Mouse (Mus musculus) c-Kit-positive CD71-negative TER-119-negative erythroid progenitor cells, embryonic 14.5 days (primary cell): Measurements from ENCODE around the gene Srd5a1.
A peak's percentile ranks its signal among the peaks of the same experiment; 100 is the strongest.
"Not testable (repeated sequence)": the region's sequence is repeated elsewhere in the genome, so short reads cannot be mapped to it uniquely, and the experiment has no call there.

Source experiments
- DNase-seq: peaks from one replicate; pipeline ENCODE4 v3.0.0-alpha.2; 2013; ENCODE audit warnings: low read depth

Srd5a1 gene

GRCm38 (mm10) chr13:69576676-69577075, 34.6 kb downstream of the Srd5a1 start:
- no peak for DNase-seq

- DNase-seq, result no peak
Observed at GRCm38 (mm10) chr13:69572594-69572993, 38.6 kb downstream of the Srd5a1 start.

- DNase-seq, result no peak
Observed at GRCm38 (mm10) chr13:69569201-69569600, 42.0 kb downstream of the Srd5a1 start.

DNA sequence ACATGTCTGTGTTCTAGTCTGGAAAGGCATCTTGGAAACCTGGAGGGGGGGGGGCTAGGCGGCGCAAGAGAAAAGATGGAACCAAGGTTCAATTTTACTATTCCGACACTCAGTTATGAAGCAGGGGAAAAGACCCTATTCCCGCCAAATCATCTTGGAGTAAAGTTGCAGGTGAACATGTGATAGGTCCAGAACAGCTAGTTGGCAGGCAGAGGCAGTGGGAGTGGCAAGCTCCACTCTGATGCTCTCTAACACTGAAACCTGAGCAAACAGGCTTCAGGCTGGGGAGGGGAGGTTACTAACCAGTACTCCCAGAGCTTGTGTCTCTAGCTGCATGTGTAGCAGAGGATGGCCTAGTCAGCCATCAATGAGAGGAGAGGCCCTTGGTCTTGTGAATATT, 45.8 kb downstream of the Srd5a1 start:
- not testable (repeated sequence) for DNase-seq

- DNase-seq, result no peak
Observed at GRCm38 (mm10) chr13:69564573-69564972, 46.7 kb downstream of the Srd5a1 start.

DNA sequence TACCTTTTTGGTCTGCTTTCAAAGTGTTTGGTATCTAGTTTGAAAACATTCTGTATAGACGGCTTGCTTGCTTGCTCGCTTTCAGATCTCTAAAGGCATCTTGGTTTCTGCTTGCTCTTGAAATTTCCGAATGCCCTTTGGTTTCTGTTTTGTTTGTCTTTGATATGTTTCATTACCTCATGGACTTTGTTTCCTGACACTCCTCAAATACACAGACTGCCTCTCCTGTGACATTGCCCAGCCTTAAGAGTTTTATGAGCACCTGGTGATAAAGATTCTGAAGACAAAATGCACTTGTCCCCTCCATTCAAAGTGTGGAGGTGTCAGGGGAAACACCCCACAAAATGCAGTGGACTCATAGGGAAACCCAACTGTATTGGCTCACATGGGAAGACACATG, 47.3 kb downstream of the Srd5a1 start:
- DNase-seq, result no peak

DNA sequence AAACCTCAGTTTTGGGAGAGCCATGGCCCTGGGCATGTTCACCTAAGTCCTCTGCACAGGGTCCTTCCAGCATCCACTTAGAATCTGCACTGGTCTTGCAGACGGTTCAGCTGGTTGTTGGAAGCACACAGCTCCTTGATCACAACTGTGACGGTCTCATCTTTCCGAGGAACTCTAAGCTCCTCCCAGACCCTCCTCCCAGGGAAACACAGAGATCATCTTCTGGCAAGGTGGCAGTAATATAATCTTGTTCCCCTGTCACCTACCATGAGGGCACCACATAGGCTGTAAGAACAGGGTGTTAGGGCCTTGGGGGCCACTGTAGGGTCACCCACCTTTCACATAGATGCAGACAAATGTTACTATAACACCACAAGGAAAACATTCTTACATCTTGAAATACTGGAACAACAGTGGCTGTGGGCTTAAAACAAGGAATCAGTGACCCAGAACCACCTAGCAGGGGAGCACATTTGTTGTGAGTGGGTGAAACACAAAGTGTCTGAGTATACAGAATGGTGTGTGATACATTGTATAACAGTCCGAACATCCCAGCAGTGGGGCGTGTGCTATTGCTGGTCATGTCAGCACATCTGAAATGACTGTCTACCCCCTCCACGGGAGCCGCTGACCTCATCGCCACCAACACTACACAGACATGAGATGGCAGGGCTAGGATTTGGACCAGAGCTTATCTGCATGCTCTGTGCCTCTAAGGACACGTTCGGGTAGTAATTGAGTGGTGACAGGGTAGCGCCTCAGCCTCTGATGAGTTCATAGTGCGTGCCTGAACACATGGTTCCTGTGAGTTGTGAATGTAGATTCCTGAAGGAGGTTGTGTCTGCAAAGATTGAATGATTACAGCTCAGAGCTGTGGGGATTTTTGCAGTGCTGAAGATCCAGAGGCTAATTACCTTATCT, 48.3 kb downstream of the Srd5a1 start:
- DNase-seq, result no peak

DNA sequence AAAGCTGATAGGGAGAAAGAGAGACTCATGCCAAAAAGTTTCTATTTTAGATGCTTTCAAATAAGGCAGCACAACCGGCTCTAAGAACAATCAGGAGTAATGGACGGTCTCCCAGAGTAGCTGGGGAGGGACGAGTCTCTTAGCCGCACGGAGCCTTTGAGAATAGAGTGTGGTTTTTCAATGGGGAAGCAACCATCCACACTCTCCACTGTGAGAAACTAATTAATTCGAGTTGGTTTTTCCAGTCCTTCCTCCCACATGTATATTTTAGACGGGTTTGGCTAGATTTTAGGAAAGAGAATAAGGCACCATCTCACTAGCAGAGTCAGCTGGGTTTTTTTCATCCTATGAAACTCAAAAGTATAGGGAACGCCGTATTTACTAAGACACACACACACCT, 49.2 kb downstream of the Srd5a1 start:
- DNase-seq, result no peak

GRCm38 (mm10) chr13:69559291-69559961, 51.8 kb downstream of the Srd5a1 start:
- no peak for DNase-seq

DNA sequence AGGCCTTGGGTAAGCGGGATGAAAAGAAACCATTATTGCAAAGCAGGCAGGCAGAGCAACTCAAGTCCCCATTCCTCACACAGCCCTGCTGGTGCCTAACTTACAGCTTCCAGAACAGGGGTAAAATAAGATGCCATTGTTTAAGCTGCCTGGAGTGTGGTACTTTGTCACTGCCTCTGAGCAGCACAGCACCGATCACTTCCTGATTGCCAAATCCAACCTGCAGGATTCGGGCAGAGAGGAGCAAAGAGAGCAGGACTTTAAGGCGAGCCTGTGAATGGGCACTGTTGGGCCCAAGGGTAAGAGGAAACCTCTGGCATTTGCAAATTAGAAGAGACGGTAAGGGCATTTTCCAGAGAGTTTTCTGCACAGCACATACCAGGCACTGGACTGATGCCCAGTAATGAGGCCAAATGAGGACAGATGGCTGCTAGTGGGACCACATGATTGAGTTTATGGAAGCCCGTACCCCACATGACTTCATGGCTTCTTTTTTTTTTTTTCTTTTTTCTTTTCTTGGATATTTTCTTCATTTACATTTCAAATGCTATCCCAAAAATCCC, 53.1 kb downstream of the Srd5a1 start:
- no peak for DNase-seq

DNA sequence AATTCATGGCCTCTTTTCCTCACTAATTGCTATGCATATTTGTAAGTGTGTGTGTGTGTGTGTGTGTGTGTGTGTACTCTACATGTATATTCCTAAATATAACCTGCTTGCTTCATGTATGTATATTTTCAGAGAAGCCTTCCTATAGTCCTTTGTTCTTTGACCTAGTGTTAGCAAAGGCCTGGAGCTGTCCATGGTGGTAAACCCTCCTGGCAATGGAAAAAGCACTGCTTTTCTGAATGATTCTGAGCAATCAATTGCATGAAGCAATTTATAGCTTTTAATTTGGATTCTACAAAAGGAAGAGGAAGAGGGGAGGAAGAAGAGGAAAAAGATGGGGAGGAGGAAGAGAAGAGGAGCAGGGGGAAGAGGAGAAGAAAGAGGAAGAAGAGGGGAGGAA, 54.5 kb downstream of the Srd5a1 start:
- no peak for DNase-seq

- no peak for DNase-seq
Observed at GRCm38 (mm10) chr13:69555957-69556482, 55.2 kb downstream of the Srd5a1 start.

DNA sequence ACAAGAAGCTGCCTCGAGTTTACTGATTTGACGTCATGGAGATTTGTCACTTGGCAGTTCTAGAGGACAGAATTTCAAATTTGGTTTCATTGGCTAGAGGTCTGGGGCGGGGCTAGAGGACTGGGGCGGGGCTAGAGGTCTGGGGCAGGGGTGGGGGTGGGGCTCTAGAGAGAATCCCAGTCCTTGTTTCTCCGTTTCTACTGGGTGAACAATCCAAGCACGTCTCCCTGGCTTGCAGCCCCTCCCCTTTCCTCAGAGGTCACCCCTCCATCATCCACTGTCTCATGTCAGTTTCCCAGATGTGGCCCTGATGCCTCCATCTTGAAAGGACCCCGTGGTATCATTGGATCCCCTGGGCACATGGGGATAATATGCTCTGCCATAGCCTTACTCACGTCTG, 56.2 kb downstream of the Srd5a1 start:
- no peak for DNase-seq

DNA sequence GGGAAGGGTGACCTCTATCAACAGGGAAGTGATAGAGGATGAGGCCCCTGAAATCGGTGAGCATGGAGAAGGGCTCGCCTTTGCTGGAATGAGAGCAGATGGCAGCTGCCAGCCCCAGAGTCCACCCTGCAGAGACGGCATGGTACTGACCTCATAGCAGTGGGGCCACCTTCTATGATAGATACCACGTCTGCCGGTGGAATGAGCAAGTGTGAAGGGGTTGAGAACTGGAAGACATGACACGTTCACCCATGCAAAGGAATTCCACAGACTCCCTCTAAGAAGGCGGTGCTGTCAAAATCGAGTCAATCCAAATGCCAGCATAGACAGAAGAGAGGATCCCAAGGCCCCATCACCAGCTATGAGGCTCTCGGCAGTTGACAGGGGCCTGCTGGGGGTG, 57.0 kb downstream of the Srd5a1 start:
- DNase-seq, result no peak

GRCm38 (mm10) chr13:69553024-69553423, 58.2 kb downstream of the Srd5a1 start:
- DNase-seq, result no peak

- no peak for DNase-seq
Observed at GRCm38 (mm10) chr13:69550831-69551230, 60.4 kb downstream of the Srd5a1 start.

DNA sequence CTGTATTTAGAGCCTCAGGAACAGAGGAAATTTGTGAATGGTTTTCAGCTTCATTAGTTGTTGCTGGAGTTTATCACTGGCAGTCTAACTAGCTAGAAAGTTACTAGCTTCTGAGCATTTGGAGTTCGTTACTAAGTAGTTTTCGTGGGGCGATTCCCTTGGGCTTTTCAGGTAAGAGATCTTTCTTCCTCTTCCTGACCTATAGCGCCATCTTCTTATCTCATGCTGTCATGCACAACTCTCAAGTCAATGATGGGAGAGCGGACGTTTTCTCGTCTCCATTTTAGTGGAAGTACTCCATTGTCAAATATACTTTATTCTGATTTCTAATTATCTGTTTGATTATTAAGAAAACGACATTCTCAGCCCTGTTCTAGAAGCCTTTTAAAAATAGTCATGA, 61.3 kb downstream of the Srd5a1 start:
- DNase-seq, result no peak

- DNase-seq, result no peak
Observed at GRCm38 (mm10) chr13:69547488-69548180, 63.6 kb downstream of the Srd5a1 start.

DNA sequence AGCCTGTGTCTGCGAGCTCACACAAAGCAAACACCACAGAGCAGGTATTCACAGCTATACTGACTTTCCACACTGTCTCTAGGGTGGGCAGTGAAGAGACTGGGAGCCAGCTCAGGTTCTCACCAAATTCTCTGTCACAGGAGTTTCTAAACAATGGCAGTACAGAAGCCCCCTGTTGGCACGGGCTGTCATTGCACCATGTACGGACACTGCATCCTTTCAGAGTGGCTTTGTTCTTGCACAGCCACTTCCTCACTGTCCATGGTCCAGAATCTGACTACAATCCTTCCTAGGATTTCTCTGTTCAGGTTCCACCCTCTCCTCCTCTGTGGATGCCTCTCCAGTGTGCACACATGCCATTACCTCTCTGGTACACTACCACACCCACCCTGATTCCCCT, 66.2 kb downstream of the Srd5a1 start:
- DNase-seq, result peak; percentile 51

- DNase-seq, result no peak
Observed at GRCm38 (mm10) chr13:69543595-69543994, 67.6 kb downstream of the Srd5a1 start.

DNA sequence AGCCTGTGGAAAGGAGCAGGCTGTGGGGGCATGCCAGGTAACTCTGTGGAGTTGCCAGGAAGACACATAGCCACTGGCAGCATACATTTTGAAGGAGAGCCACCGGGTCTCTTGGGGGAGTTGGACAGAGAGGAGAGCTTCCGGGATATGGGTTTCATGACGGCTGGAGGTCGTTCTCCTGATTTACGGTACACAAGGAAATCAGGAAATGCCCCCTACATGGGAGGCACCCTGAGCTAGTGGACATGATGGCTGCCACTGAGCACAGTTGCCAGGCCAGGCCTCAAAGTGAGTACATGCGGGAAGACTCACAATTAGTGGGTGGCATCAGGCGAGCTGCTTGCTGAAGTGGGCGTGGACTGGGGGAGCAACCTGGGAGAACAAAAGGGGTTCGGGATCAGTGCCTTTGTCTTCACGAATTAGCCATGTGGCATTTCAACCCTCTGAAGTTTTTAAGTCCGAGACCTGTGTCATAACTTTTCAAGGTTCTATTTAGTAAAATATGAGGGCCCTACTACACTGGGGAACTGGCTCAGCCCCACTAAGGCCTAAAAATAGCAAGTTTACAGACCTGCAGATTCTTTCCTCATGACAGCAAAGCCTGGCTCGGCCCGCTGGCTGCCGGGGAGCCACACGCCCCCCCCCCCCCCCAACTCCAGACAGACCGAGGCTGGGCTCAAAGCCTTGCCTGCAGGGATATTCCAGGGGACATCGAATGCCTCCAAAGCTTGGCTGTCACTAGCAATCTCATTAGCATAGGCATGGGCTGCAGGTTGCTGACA, 68.5 kb downstream of the Srd5a1 start:
- DNase-seq, result no peak
